Mouse (Mus musculus): ENCODE measurements at regions not wholly inside any gene's neighbourhood (a gene's known extent, or its start where the extent isn't known, plus 50 kb on each side); places are given as distances from the start of the nearest gene placed in this dataset.

- DNase-seq (ENCODE audit: low spot score) (no peak), ATAC-seq (ENCODE audit: low FRiP score) (no peak)
- WGBS, result 91% methylated on average over 14 of the region's 14 CpGs
- Histone ChIP-seq H3K9ac (ENCODE audit: low read depth, low read length) (no peak overlapping the region), H3K9me3 (ENCODE audit: control insufficient read depth, low read length) (no peaks in the 10 kb centered on the region), H3K4me2 (replicated peaks; ENCODE audit: low read depth, low read length) (no peak overlapping the region), H3K27me3 (ENCODE audit: control insufficient read depth, insufficient read depth, low read length) (no peaks in the 10 kb centered on the region), H3K27ac (ENCODE audit: low read depth, low read length) (no peak overlapping the region), H3K4me1 (replicated peaks; ENCODE audit: control insufficient read depth, insufficient read depth, low read length) (no peaks in the 10 kb centered on the region), H3K36me3 (ENCODE audit: control insufficient read depth, insufficient read depth, low read length) (no peaks in the 10 kb centered on the region), H3K4me3 (ENCODE audit: low read depth, low read length) (no peak overlapping the region)
These were observed 335.5 kb downstream of the Mtx2 start for GRCm38 (mm10) chr2:75161075-75161474.

GRCm38 (mm10) chr2:75164987-75165386 is 339.4 kb downstream of the Mtx2 start:
- Histone ChIP-seq H3K27ac (ENCODE audit: low read depth, low read length) (no peak overlapping the region), H3K4me1 (replicated peaks; ENCODE audit: control insufficient read depth, insufficient read depth, low read length) (no peaks in the 10 kb centered on the region), H3K9ac (ENCODE audit: low read depth, low read length) (no peak overlapping the region), H3K9me3 (ENCODE audit: control insufficient read depth, low read length) (no peaks in the 10 kb centered on the region), H3K36me3 (ENCODE audit: control insufficient read depth, insufficient read depth, low read length) (no peaks in the 10 kb centered on the region), H3K27me3 (ENCODE audit: control insufficient read depth, insufficient read depth, low read length) (no peaks in the 10 kb centered on the region), H3K4me2 (replicated peaks; ENCODE audit: low read depth, low read length) (no peak overlapping the region), H3K4me3 (ENCODE audit: low read depth, low read length) (no peak overlapping the region)
- ATAC-seq (ENCODE audit: low FRiP score) (no peak), DNase-seq (ENCODE audit: low spot score) (no peak)
- 77% methylated on average over 4 of the region's 4 CpGs for WGBS

GRCm38 (mm10) chr2:75176267-75176666 is 350.7 kb downstream of the Mtx2 start:
- H3K4me3 ChIP-seq (ENCODE audit: low read depth, low read length), result no peak overlapping the region
- no peak overlapping the region for H3K9ac ChIP-seq (ENCODE audit: low read depth, low read length)
- DNase-seq (ENCODE audit: low spot score) (no peak), ATAC-seq (ENCODE audit: low FRiP score) (no peak)
- no peaks in the 10 kb centered on the region for H3K4me1 ChIP-seq (replicated peaks; ENCODE audit: control insufficient read depth, insufficient read depth, low read length)
- no peaks in the 10 kb centered on the region for H3K9me3 ChIP-seq (ENCODE audit: control insufficient read depth, low read length)
- H3K27me3 ChIP-seq (ENCODE audit: control insufficient read depth, insufficient read depth, low read length), result no peaks in the 10 kb centered on the region
- no peaks in the 10 kb centered on the region for H3K36me3 ChIP-seq (ENCODE audit: control insufficient read depth, insufficient read depth, low read length)
- no peak overlapping the region for H3K4me2 ChIP-seq (replicated peaks; ENCODE audit: low read depth, low read length)
- WGBS, result 77% methylated on average over 5 of the region's 5 CpGs
- no peak overlapping the region for H3K27ac ChIP-seq (ENCODE audit: low read depth, low read length)

- ATAC-seq (ENCODE audit: low FRiP score), result no peak
- no peak overlapping the region for H3K27ac ChIP-seq (ENCODE audit: low read depth, low read length)
- H3K27me3 ChIP-seq (ENCODE audit: control insufficient read depth, insufficient read depth, low read length), result no peaks in the 10 kb centered on the region
- no peak overlapping the region for H3K9ac ChIP-seq (ENCODE audit: low read depth, low read length)
- no peak overlapping the region for H3K4me3 ChIP-seq (ENCODE audit: low read depth, low read length)
- no peaks in the 10 kb centered on the region for H3K36me3 ChIP-seq (ENCODE audit: control insufficient read depth, insufficient read depth, low read length)
- 76% methylated on average over 4 of the region's 4 CpGs for WGBS
- no peak for DNase-seq (ENCODE audit: low spot score)
- no peaks in the 10 kb centered on the region for H3K4me1 ChIP-seq (replicated peaks; ENCODE audit: control insufficient read depth, insufficient read depth, low read length)
- H3K4me2 ChIP-seq (replicated peaks; ENCODE audit: low read depth, low read length), result no peak overlapping the region
- H3K9me3 ChIP-seq (ENCODE audit: control insufficient read depth, low read length), result no peaks in the 10 kb centered on the region
These were observed 357.7 kb downstream of the Mtx2 start for GRCm38 (mm10) chr2:75183293-75183692.

- H3K4me3 ChIP-seq (ENCODE audit: low read depth, low read length), result no peak overlapping the region
- no peak overlapping the region for H3K4me2 ChIP-seq (replicated peaks; ENCODE audit: low read depth, low read length)
- H3K36me3 ChIP-seq (ENCODE audit: control insufficient read depth, insufficient read depth, low read length), result no peaks in the 10 kb centered on the region
- no peaks in the 10 kb centered on the region for H3K4me1 ChIP-seq (replicated peaks; ENCODE audit: control insufficient read depth, insufficient read depth, low read length)
- DNase-seq (ENCODE audit: low spot score), result no peak
- H3K9ac ChIP-seq (ENCODE audit: low read depth, low read length), result no peak overlapping the region
- ATAC-seq (ENCODE audit: low FRiP score), result no peak
- 72% methylated on average over 7 of the region's 7 CpGs for WGBS
- no peaks in the 10 kb centered on the region for H3K27me3 ChIP-seq (ENCODE audit: control insufficient read depth, insufficient read depth, low read length)
- H3K27ac ChIP-seq (ENCODE audit: low read depth, low read length), result no peak overlapping the region
- H3K9me3 ChIP-seq (ENCODE audit: control insufficient read depth, low read length), result no peaks in the 10 kb centered on the region
These were observed 377.1 kb downstream of the Mtx2 start for GRCm38 (mm10) chr2:75202587-75203220.

- H3K9ac ChIP-seq (ENCODE audit: low read depth, low read length), result no peak overlapping the region
- H3K36me3 ChIP-seq (ENCODE audit: control insufficient read depth, insufficient read depth, low read length), result no peaks in the 10 kb centered on the region
- no peak overlapping the region for H3K4me2 ChIP-seq (replicated peaks; ENCODE audit: low read depth, low read length)
- DNase-seq (ENCODE audit: low spot score) (no peak), ATAC-seq (ENCODE audit: low FRiP score) (no peak)
- 68% methylated on average over 27 of the region's 27 CpGs for WGBS
- H3K4me1 ChIP-seq (replicated peaks; ENCODE audit: control insufficient read depth, insufficient read depth, low read length), result no peaks in the 10 kb centered on the region
- no peaks in the 10 kb centered on the region for H3K9me3 ChIP-seq (ENCODE audit: control insufficient read depth, low read length)
- peak overlapping the region; percentile 48 for H3K27ac ChIP-seq (ENCODE audit: low read depth, low read length)
- H3K4me3 ChIP-seq (ENCODE audit: low read depth, low read length), result no peak overlapping the region
- no peaks in the 10 kb centered on the region for H3K27me3 ChIP-seq (ENCODE audit: control insufficient read depth, insufficient read depth, low read length)
These were observed 383.5 kb downstream of the Mtx2 start for GRCm38 (mm10) chr2:75208821-75209758.

GRCm38 (mm10) chr2:75209790-75210583 is 384.4 kb downstream of the Mtx2 start:
- H3K27me3 ChIP-seq (ENCODE audit: control insufficient read depth, insufficient read depth, low read length), result no peaks in the 10 kb centered on the region
- H3K9me3 ChIP-seq (ENCODE audit: control insufficient read depth, low read length), result no peaks in the 10 kb centered on the region
- H3K4me1 ChIP-seq (replicated peaks; ENCODE audit: control insufficient read depth, insufficient read depth, low read length), result no peaks in the 10 kb centered on the region
- 74% methylated on average over 17 of the region's 17 CpGs for WGBS
- H3K36me3 ChIP-seq (ENCODE audit: control insufficient read depth, insufficient read depth, low read length), result no peaks in the 10 kb centered on the region
- no peak overlapping the region for H3K4me3 ChIP-seq (ENCODE audit: low read depth, low read length)
- H3K9ac ChIP-seq (ENCODE audit: low read depth, low read length), result no peak overlapping the region
- no peak overlapping the region for H3K4me2 ChIP-seq (replicated peaks; ENCODE audit: low read depth, low read length)
- DNase-seq (ENCODE audit: low spot score) (no peak), ATAC-seq (ENCODE audit: low FRiP score) (peak; percentile 47; the same call in 1 of the 2 replicates)
- H3K27ac ChIP-seq (ENCODE audit: low read depth, low read length), result peak overlapping the region; percentile 48

- Histone ChIP-seq H3K4me3 (ENCODE audit: low read depth, low read length) (no peak overlapping the region), H3K4me1 (replicated peaks; ENCODE audit: control insufficient read depth, insufficient read depth, low read length) (no peaks in the 10 kb centered on the region), H3K9me3 (ENCODE audit: control insufficient read depth, low read length) (no peaks in the 10 kb centered on the region), H3K36me3 (ENCODE audit: control insufficient read depth, insufficient read depth, low read length) (no peaks in the 10 kb centered on the region), H3K4me2 (replicated peaks; ENCODE audit: low read depth, low read length) (no peak overlapping the region), H3K9ac (ENCODE audit: low read depth, low read length) (no peak overlapping the region), H3K27me3 (ENCODE audit: control insufficient read depth, insufficient read depth, low read length) (no peaks in the 10 kb centered on the region), H3K27ac (ENCODE audit: low read depth, low read length) (no peak overlapping the region)
- WGBS, result 90% methylated on average over 5 of the region's 5 CpGs
- ATAC-seq (ENCODE audit: low FRiP score) (no peak), DNase-seq (ENCODE audit: low spot score) (no peak)
These were observed 391.3 kb downstream of the Mtx2 start for GRCm38 (mm10) chr2:75216931-75217330.
